Mouse (Mus musculus): ENCODE results near the gene Ptgr2.
"Not testable (repeated sequence)": the region's sequence is repeated elsewhere in the genome, so short reads cannot be mapped to it uniquely, and the experiment has no call there.

The Ptgr2 gene

GRCm38 (mm10) chr12:84284885-84285592 is at the start of gene Ptgr2:
Gene Ptgr2, plus strand, starts transcription at chr12:84285232.
- peak; percentile 95 for DNase-seq

GRCm38 (mm10) chr12:84235577-84235976 is 49.5 kb upstream of the Ptgr2 start:
- DNase-seq, result no peak

GRCm38 (mm10) chr12:84235981-84236752 is 48.9 kb upstream of the Ptgr2 start:
- DNase-seq, result no peak

- not testable (repeated sequence) for DNase-seq
Observed at GRCm38 (mm10) chr12:84237036-84237435, 48.0 kb upstream of the Ptgr2 start.

- DNase-seq, result no peak
Observed at GRCm38 (mm10) chr12:84243076-84243770, 41.8 kb upstream of the Ptgr2 start.

GRCm38 (mm10) chr12:84245683-84246082 is 39.3 kb upstream of the Ptgr2 start:
- DNase-seq, result no peak

- DNase-seq, result peak; percentile 87 to 90
Observed at GRCm38 (mm10) chr12:84249217-84249616, 35.8 kb upstream of the Ptgr2 start.

GRCm38 (mm10) chr12:84252811-84253210 is 32.2 kb upstream of the Ptgr2 start:
- no peak for DNase-seq

- no peak for DNase-seq
Observed at GRCm38 (mm10) chr12:84254886-84255285, 30.1 kb upstream of the Ptgr2 start.

- DNase-seq, result peak in 1 of 2 experiments; percentile 7
Observed at GRCm38 (mm10) chr12:84260363-84260762, 24.7 kb upstream of the Ptgr2 start.

GRCm38 (mm10) chr12:84267264-84267663 is 17.8 kb upstream of the Ptgr2 start:
- no peak for DNase-seq

- no peak for DNase-seq
Observed at GRCm38 (mm10) chr12:84273366-84273765, 11.7 kb upstream of the Ptgr2 start.

GRCm38 (mm10) chr12:84275288-84275687 is 9.7 kb upstream of the Ptgr2 start:
- DNase-seq, result no peak

- DNase-seq, result no peak
Observed at GRCm38 (mm10) chr12:84276288-84276687, 8.7 kb upstream of the Ptgr2 start.

GRCm38 (mm10) chr12:84276799-84277198 is 8.2 kb upstream of the Ptgr2 start:
- DNase-seq, result no peak

- no peak for DNase-seq
Observed at GRCm38 (mm10) chr12:84277832-84278231, 7.2 kb upstream of the Ptgr2 start.

GRCm38 (mm10) chr12:84278901-84279300 is 6.1 kb upstream of the Ptgr2 start:
- DNase-seq, result peak; percentile 70 to 74

GRCm38 (mm10) chr12:84284391-84284790 is 641 bp upstream of the Ptgr2 start:
- DNase-seq, result peak in 1 of 2 experiments; percentile 4

- peak in 1 of 2 experiments; percentile 7 for DNase-seq
Observed at GRCm38 (mm10) chr12:84285593-84285968, 549 bp downstream of the Ptgr2 start.

- DNase-seq, result peak; percentile 44 to 49
Observed at GRCm38 (mm10) chr12:84288461-84288860, 3.4 kb downstream of the Ptgr2 start.

- peak in 1 of 2 experiments; percentile 18 for DNase-seq
Observed at GRCm38 (mm10) chr12:84297851-84298250, 12.8 kb downstream of the Ptgr2 start.

- no peak for DNase-seq
Observed at GRCm38 (mm10) chr12:84299265-84299664, 14.2 kb downstream of the Ptgr2 start.

- no peak for DNase-seq
Observed at GRCm38 (mm10) chr12:84304101-84304500, 19.1 kb downstream of the Ptgr2 start.

Data from cerebellum, postnatal 10 days (tissue).